Mouse (Mus musculus) E14TG2a.4 (cell line): ENCODE measurements around the gene Mmachc.

Source experiments
- CTCF ChIP-seq: conservative IDR thresholded peaks from 2 replicates; pipeline ENCODE4 v1.5.1; 2014; ENCODE audit warnings: low read length
- NANOG ChIP-seq: IDR thresholded peaks from 2 replicates; pipeline ENCODE4 v1.6.1; 2014; ENCODE audit warnings: borderline replicate concordance, low read length, mixed read lengths
- POU5F1 ChIP-seq: IDR thresholded peaks from 2 replicates; pipeline ENCODE4 v1.6.1; 2014; ENCODE audit warnings: low read length, borderline replicate concordance

- TF ChIP-seq CTCF = no peak
- TF ChIP-seq NANOG = no peak
- no peak for TF ChIP-seq POU5F1
Measured at GRCm38 (mm10) chr4:116722230-116722629, 14.0 kb upstream of the Mmachc start.
